Mouse (Mus musculus): Measurements from ENCODE around the gene Sctr. TPM values are rescaled to one million over a fixed set of nuclear protein-coding genes. Genes with fewer than 3 reads are reported as not detected.

Gene Sctr
- 0.98 and 0.99 TPM in 2 replicates for polyA plus RNA-seq (2015; fragmentation: Nextera tagmentation; extraction: Ambion mirVana)

- no peak within 1 kb of the TSS for H3K9ac ChIP-seq (ENCODE audit: low read depth, low read length)
- peak within 1 kb of the TSS; percentile 60 for H3K4me2 ChIP-seq (replicated peaks; ENCODE audit: low read depth)
- 3% methylated on average over 39 of the region's 39 CpGs for WGBS
- no peaks in the 10 kb centered on the region for H3K9me3 ChIP-seq (ENCODE audit: control insufficient read depth)
- H3K27ac ChIP-seq (ENCODE audit: low read depth, low read length) = no peak within 1 kb of the TSS
- H3K27me3 ChIP-seq (replicated peaks; ENCODE audit: control insufficient read depth, insufficient read depth, low read length) = peaks cover 12% of the 10 kb centered on the region; the same call in 1 of the 2 replicates
- no peak for TF ChIP-seq CTCF (IDR thresholded peaks at IDR 0.05; ENCODE audit: low read depth)
- ATAC-seq = no peak
- no peaks in the 10 kb centered on the region; the same call in 1 of the 2 replicates for H3K4me1 ChIP-seq (replicated peaks; ENCODE audit: control insufficient read depth, insufficient read depth, low read length)
- H3K4me3 ChIP-seq (ENCODE audit: low read depth, low read length) = peak within 1 kb of the TSS; percentile 28
- no peaks in the 10 kb centered on the region for H3K36me3 ChIP-seq (ENCODE audit: control insufficient read depth, insufficient read depth)
Observed at GRCm38 (mm10) chr1:120006844-120007790, at the start of gene Sctr. Gene Sctr (plus strand): TSS chr1:120006894.

- ATAC-seq = no peak
- H3K9me3 ChIP-seq (ENCODE audit: control insufficient read depth) = no peaks in the 10 kb centered on the region
Observed at GRCm38 (mm10) chr1:119957716-119958222, 48.9 kb upstream of the Sctr start.

GRCm38 (mm10) chr1:119959464-119959863, 47.2 kb upstream of the Sctr start:
- peak; percentile 19; the same call in 1 of the 2 replicates for ATAC-seq
- Histone ChIP-seq H3K9me3 (ENCODE audit: control insufficient read depth) (no peaks in the 10 kb centered on the region), H3K4me1 (replicated peaks; ENCODE audit: control insufficient read depth, insufficient read depth, low read length) (no peaks in the 10 kb centered on the region), H3K9ac (ENCODE audit: low read depth, low read length) (no peak overlapping the region), H3K36me3 (ENCODE audit: control insufficient read depth, insufficient read depth) (no peaks in the 10 kb centered on the region), H3K4me2 (replicated peaks; ENCODE audit: low read depth) (no peak overlapping the region), H3K27ac (ENCODE audit: low read depth, low read length) (no peak overlapping the region), H3K27me3 (replicated peaks; ENCODE audit: control insufficient read depth, insufficient read depth, low read length) (no peaks in the 10 kb centered on the region), H3K4me3 (ENCODE audit: low read depth, low read length) (no peak overlapping the region)
- TF ChIP-seq CTCF (IDR thresholded peaks at IDR 0.05; ENCODE audit: low read depth) = no peak
- WGBS = 89% methylated on average over 4 of the region's 4 CpGs

More at GRCm38 (mm10) chr1:119957716-119958222, 48.9 kb upstream of the Sctr start:
- H3K27me3 ChIP-seq (replicated peaks; ENCODE audit: control insufficient read depth, insufficient read depth, low read length) = no peaks in the 10 kb centered on the region
- no peak overlapping the region for H3K4me3 ChIP-seq (ENCODE audit: low read depth, low read length)
- WGBS = 39% methylated on average over 9 of the region's 9 CpGs
- no peak overlapping the region for H3K27ac ChIP-seq (ENCODE audit: low read depth, low read length)
- H3K4me1 ChIP-seq (replicated peaks; ENCODE audit: control insufficient read depth, insufficient read depth, low read length) = no peaks in the 10 kb centered on the region
- H3K9ac ChIP-seq (ENCODE audit: low read depth, low read length) = no peak overlapping the region
- no peak for TF ChIP-seq CTCF (IDR thresholded peaks at IDR 0.05; ENCODE audit: low read depth)
- no peaks in the 10 kb centered on the region for H3K36me3 ChIP-seq (ENCODE audit: control insufficient read depth, insufficient read depth)
- no peak overlapping the region for H3K4me2 ChIP-seq (replicated peaks; ENCODE audit: low read depth)

GRCm38 (mm10) chr1:119959920-119960319, 46.8 kb upstream of the Sctr start:
- Histone ChIP-seq H3K36me3 (ENCODE audit: control insufficient read depth, insufficient read depth) (no peaks in the 10 kb centered on the region), H3K4me1 (replicated peaks; ENCODE audit: control insufficient read depth, insufficient read depth, low read length) (no peaks in the 10 kb centered on the region), H3K27ac (ENCODE audit: low read depth, low read length) (no peak overlapping the region), H3K27me3 (replicated peaks; ENCODE audit: control insufficient read depth, insufficient read depth, low read length) (no peaks in the 10 kb centered on the region), H3K9me3 (ENCODE audit: control insufficient read depth) (no peaks in the 10 kb centered on the region), H3K4me2 (replicated peaks; ENCODE audit: low read depth) (no peak overlapping the region), H3K4me3 (ENCODE audit: low read depth, low read length) (no peak overlapping the region), H3K9ac (ENCODE audit: low read depth, low read length) (no peak overlapping the region)
- WGBS = 41% methylated on average over 7 of the region's 7 CpGs
- peak; percentile 49; the same call in 1 of the 2 replicates for ATAC-seq
- no peak for TF ChIP-seq CTCF (IDR thresholded peaks at IDR 0.05; ENCODE audit: low read depth)

GRCm38 (mm10) chr1:119965804-119966514, 40.7 kb upstream of the Sctr start:
- no peak for ATAC-seq
- peak; percentile 29 for TF ChIP-seq CTCF (IDR thresholded peaks at IDR 0.05; ENCODE audit: low read depth)
- H3K4me2 ChIP-seq (replicated peaks; ENCODE audit: low read depth) = no peak overlapping the region
- no peak overlapping the region for H3K9ac ChIP-seq (ENCODE audit: low read depth, low read length)
- H3K27ac ChIP-seq (ENCODE audit: low read depth, low read length) = no peak overlapping the region
- no peaks in the 10 kb centered on the region for H3K9me3 ChIP-seq (ENCODE audit: control insufficient read depth)
- no peaks in the 10 kb centered on the region for H3K36me3 ChIP-seq (ENCODE audit: control insufficient read depth, insufficient read depth)
- no peaks in the 10 kb centered on the region for H3K4me1 ChIP-seq (replicated peaks; ENCODE audit: control insufficient read depth, insufficient read depth, low read length)
- H3K4me3 ChIP-seq (ENCODE audit: low read depth, low read length) = no peak overlapping the region
- 26% methylated on average over 12 of the region's 12 CpGs for WGBS
- H3K27me3 ChIP-seq (replicated peaks; ENCODE audit: control insufficient read depth, insufficient read depth, low read length) = no peaks in the 10 kb centered on the region

GRCm38 (mm10) chr1:119973117-119973516, 33.6 kb upstream of the Sctr start:
- no peaks in the 10 kb centered on the region for H3K27me3 ChIP-seq (replicated peaks; ENCODE audit: control insufficient read depth, insufficient read depth, low read length)
- no peaks in the 10 kb centered on the region for H3K9me3 ChIP-seq (ENCODE audit: control insufficient read depth)
- H3K4me2 ChIP-seq (replicated peaks; ENCODE audit: low read depth) = no peak overlapping the region
- H3K4me3 ChIP-seq (ENCODE audit: low read depth, low read length) = no peak overlapping the region
- 18% methylated on average over 4 of the region's 4 CpGs for WGBS
- TF ChIP-seq CTCF (IDR thresholded peaks at IDR 0.05; ENCODE audit: low read depth) = no peak
- H3K4me1 ChIP-seq (replicated peaks; ENCODE audit: control insufficient read depth, insufficient read depth, low read length) = no peaks in the 10 kb centered on the region
- no peak for ATAC-seq
- H3K9ac ChIP-seq (ENCODE audit: low read depth, low read length) = no peak overlapping the region
- no peak overlapping the region for H3K27ac ChIP-seq (ENCODE audit: low read depth, low read length)
- H3K36me3 ChIP-seq (ENCODE audit: control insufficient read depth, insufficient read depth) = no peaks in the 10 kb centered on the region

Measured in intestine, postnatal 0 days (tissue).